Mouse (Mus musculus): ENCODE data around the gene Ythdf1.

Gene Ythdf1

DNA sequence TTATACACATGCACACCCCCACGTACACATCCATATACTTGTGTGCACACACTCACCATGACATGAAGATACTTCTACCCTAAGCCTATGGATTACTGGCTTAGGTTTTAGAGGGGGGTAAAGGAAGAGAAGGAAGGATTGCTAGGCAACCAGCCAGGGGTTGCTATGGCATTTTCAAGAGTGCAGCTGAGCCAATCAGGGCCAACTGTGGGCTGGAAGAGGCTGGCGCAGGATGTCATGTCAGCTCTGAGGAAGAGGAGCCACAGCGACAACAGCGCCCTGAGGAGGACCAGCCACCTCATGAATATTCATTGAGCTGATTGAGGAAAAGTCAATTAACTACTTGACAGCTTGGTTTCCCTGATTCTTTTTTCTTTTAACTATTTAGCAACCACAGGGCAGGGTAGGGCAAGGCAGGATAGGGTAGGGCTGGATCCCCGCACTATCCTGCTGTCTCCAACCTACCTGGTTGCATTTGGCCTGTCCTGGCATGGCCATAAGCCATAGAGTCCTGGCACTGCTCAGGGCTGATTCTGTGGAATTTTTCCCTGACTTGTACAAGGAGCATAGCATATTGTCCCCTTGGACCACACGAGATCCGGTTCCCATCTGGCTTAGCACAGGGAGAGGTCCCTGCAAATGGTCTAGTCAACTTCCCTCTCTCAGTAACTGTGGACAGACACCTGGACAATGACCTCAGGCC lies 41.2 kb downstream of the Ythdf1 start:
- no peak for DNase-seq (ENCODE audit: low spot score)

DNA sequence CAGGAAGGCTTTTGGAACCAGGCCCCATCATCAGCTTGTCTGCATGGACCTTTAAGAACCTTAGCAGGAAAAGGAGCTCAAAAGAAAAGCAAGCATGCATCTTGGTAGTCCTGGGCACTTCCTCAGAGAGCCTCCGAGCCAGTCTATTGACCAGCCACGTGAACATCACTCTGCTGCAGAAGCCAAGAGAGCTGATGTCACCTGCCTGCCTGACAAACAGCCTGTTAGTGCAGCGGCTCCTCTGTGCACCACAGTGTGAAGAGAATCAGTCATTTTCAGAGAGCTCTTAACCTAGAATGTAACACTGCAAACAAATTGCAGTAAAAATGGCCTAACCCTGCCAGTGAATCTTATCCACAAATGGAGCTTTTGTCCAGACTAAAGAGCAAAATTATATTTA lies 50.7 kb downstream of the Ythdf1 start:
- DNase-seq (ENCODE audit: low spot score), result no peak

DNA sequence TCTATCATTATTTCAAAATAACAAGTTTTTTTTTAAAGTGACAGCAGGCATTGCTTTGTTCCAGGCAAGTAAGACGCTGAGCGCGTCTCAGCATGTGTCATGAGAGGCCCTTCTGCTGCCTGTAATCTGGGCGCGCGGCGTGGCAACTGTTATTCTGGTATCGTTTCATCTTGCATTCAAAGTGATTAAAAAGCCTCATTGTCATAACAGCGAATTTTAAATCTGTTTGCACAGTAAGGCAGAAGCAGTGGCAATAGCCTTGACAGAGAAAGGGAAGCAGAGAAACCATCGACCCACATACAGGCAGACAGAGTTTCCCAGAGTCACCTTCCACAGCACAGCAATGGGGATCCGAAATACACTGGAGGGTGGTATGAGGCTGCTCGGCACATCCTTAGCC lies 59.2 kb downstream of the Ythdf1 start:
- DNase-seq (ENCODE audit: low spot score), result no peak

GRCm38 (mm10) chr2:180857121-180857520 lies 63.6 kb downstream of the Ythdf1 start:
- DNase-seq (ENCODE audit: low spot score), result no peak

GRCm38 (mm10) chr2:180855005-180855544 lies 65.7 kb downstream of the Ythdf1 start:
- no peak for DNase-seq (ENCODE audit: low spot score)
